Mouse (Mus musculus): ENCODE measurements at regions not wholly inside any gene's neighbourhood (a gene's known extent, or its start where the extent isn't known, plus 50 kb on each side); places are given as distances from the start of the nearest gene placed in this dataset.

DNA sequence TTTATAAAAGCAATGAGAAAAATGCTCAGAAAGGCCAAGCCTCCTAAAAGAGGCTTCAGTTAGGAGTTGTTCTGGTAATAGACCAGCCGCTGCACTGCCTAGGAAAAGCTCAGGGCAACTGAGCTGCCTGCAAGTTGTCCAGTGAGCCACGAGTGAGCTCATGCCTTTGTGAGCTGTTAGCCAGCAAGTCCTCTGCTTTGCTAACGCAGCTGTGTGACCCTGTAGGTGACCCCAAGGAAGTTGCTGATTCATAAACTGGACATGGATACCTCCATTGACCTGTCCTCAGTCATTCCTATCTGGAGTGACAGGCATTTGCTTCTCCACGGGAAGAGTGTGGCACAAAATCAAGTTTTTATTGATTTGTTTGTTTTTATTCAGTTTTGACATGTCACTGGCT is 748.2 kb downstream of the Tpm3-rs7 start:
- Histone ChIP-seq H3K79me2 (ENCODE audit: control insufficient read depth, insufficient read depth, low read length) (no peaks in the 10 kb centered on the region), H3K9ac (ENCODE audit: low read depth, low read length) (no peak overlapping the region), H3K36me3 (ENCODE audit: control insufficient read depth, insufficient read depth, low read length) (no peaks in the 10 kb centered on the region), H3K27me3 (ENCODE audit: control insufficient read depth, insufficient read depth, low read length) (no peaks in the 10 kb centered on the region), H3K4me1 (ENCODE audit: control insufficient read depth, insufficient read depth, low read length) (no peaks in the 10 kb centered on the region), H3K4me3 (ENCODE audit: insufficient read depth, low read depth, low read length) (no peak overlapping the region), H3K27ac (replicated peaks; ENCODE audit: insufficient read depth, low read depth, low read length) (no peak overlapping the region)
- TF ChIP-seq CTCF (IDR thresholded peaks at IDR 0.05; ENCODE audit: low read depth, low read length), result no peak
- no peak for TF ChIP-seq POLR2A (IDR thresholded peaks at IDR 0.05; ENCODE audit: extremely low read depth, insufficient read depth, low read length)
- 9% methylated on average over 4 of the region's 4 CpGs for WGBS
- peak; percentile 100 for DNase-seq (ENCODE audit: extremely low read depth, low read depth, low spot score)

DNA sequence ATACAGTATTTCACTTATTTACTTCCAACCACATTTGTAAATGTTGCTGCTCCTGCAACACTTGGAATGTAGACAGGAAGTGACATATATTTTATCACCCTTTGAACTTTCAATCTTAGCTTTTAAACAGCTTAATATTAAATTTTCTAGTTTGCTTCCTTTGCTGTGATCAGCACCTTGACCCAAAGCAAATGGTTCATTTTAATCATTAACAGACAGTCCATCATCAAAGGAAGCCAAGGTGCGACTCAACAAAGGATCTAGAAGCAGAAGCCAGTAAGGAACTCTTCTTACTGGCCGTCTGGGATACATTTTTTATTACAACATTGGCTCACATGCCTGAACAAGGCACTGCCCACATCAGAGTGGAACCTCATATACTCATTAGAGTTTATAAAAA is 758.8 kb downstream of the Tpm3-rs7 start:
- Histone ChIP-seq H3K27ac (replicated peaks; ENCODE audit: insufficient read depth, low read depth, low read length) (peak overlapping the region; percentile 84), H3K4me3 (ENCODE audit: insufficient read depth, low read depth, low read length) (no peak overlapping the region), H3K79me2 (ENCODE audit: control insufficient read depth, insufficient read depth, low read length) (no peaks in the 10 kb centered on the region), H3K9ac (ENCODE audit: low read depth, low read length) (no peak overlapping the region), H3K4me1 (ENCODE audit: control insufficient read depth, insufficient read depth, low read length) (peaks cover 7% of the 10 kb centered on the region), H3K36me3 (ENCODE audit: control insufficient read depth, insufficient read depth, low read length) (no peaks in the 10 kb centered on the region), H3K27me3 (ENCODE audit: control insufficient read depth, insufficient read depth, low read length) (no peaks in the 10 kb centered on the region)
- 9% methylated on average over 2 of the region's 2 CpGs for WGBS
- peak; percentile 79 for DNase-seq (ENCODE audit: extremely low read depth, low read depth, low spot score)
- no peak for TF ChIP-seq CTCF (IDR thresholded peaks at IDR 0.05; ENCODE audit: low read depth, low read length)
- no peak for TF ChIP-seq POLR2A (IDR thresholded peaks at IDR 0.05; ENCODE audit: extremely low read depth, insufficient read depth, low read length)

DNA sequence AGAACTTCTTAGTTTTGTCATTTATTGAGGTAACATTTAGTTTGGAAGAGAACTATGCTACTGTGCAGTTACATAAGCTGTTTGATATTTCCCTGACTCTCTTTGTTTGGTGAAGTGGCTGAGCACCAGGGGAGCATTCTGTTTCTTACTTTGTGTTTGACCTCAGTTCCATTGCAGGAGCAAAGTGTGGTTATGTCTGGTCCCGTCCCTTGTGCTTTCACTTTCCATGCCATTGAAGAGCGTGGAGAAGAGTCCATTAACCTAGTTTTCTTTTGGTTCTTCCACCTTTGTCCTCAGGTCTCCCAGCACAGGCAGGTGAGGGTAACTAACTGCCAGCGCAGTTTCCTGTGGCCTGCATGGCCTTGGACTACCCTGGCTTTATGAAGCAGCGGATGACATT is 759.6 kb downstream of the Tpm3-rs7 start:
- Histone ChIP-seq H3K4me1 (ENCODE audit: control insufficient read depth, insufficient read depth, low read length) (peaks cover 7% of the 10 kb centered on the region), H3K36me3 (ENCODE audit: control insufficient read depth, insufficient read depth, low read length) (no peaks in the 10 kb centered on the region), H3K79me2 (ENCODE audit: control insufficient read depth, insufficient read depth, low read length) (no peaks in the 10 kb centered on the region), H3K4me3 (ENCODE audit: insufficient read depth, low read depth, low read length) (no peak overlapping the region), H3K27me3 (ENCODE audit: control insufficient read depth, insufficient read depth, low read length) (no peaks in the 10 kb centered on the region), H3K27ac (replicated peaks; ENCODE audit: insufficient read depth, low read depth, low read length) (peak overlapping the region; percentile 36), H3K9ac (ENCODE audit: low read depth, low read length) (no peak overlapping the region)
- 21% methylated on average over 4 of the region's 4 CpGs for WGBS
- no peak for TF ChIP-seq POLR2A (IDR thresholded peaks at IDR 0.05; ENCODE audit: extremely low read depth, insufficient read depth, low read length)
- no peak for TF ChIP-seq CTCF (IDR thresholded peaks at IDR 0.05; ENCODE audit: low read depth, low read length)
- peak; percentile 91 for DNase-seq (ENCODE audit: extremely low read depth, low read depth, low spot score)

DNA sequence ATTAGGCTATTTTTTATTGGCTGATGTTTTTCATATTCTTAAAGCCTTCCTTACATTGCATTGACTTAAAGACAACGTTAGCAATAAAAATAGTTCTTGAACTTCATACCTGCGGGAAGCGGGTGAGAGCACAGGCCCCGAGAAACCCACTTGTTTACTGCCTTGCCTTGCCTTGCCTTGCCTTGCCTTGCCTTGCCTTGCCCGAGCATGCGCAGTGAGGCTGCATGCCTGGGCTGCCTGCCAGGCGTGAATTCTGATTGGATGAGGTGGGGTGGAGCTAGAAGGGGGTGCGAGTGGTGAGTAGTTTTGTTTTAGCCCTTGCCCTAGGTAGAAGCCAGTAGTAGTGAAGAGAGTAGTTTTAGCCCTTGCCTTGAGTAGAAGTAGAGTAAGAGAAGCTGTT is 792.4 kb downstream of the Tpm3-rs7 start:
- no peak for DNase-seq (ENCODE audit: extremely low read depth, low read depth, low spot score)
- Histone ChIP-seq H3K9ac (ENCODE audit: low read depth, low read length) (no peak overlapping the region), H3K27me3 (ENCODE audit: control insufficient read depth, insufficient read depth, low read length) (no peaks in the 10 kb centered on the region), H3K36me3 (ENCODE audit: control insufficient read depth, insufficient read depth, low read length) (no peaks in the 10 kb centered on the region), H3K4me1 (ENCODE audit: control insufficient read depth, insufficient read depth, low read length) (no peaks in the 10 kb centered on the region), H3K79me2 (ENCODE audit: control insufficient read depth, insufficient read depth, low read length) (no peaks in the 10 kb centered on the region), H3K4me3 (ENCODE audit: insufficient read depth, low read depth, low read length) (no peak overlapping the region), H3K27ac (replicated peaks; ENCODE audit: insufficient read depth, low read depth, low read length) (no peak overlapping the region)
- 75% methylated on average over 8 of the region's 8 CpGs for WGBS
- TF ChIP-seq POLR2A (IDR thresholded peaks at IDR 0.05; ENCODE audit: extremely low read depth, insufficient read depth, low read length) (no peak), CTCF (IDR thresholded peaks at IDR 0.05; ENCODE audit: low read depth, low read length) (no peak)

DNA sequence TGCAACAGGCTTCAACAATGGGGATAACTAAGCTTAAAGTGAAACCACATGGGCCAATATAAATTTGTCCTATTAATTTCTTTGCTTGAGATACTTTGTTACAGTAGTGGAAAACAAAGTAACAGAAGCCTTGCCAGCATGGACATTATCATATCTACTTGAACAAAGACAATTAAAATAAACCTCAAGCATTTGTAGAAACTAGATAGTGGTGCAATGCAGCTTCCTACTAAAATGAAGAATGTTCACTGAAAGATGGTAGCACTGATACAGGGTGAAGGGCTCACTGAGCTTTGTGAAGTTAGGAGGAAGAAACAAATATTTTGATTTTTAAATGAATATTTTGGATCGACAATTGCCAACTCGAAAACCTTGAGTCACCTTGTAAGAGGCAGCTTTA is 814.1 kb downstream of the Tpm3-rs7 start:
- Histone ChIP-seq H3K27me3 (ENCODE audit: control insufficient read depth, insufficient read depth, low read length) (no peaks in the 10 kb centered on the region), H3K79me2 (ENCODE audit: control insufficient read depth, insufficient read depth, low read length) (no peaks in the 10 kb centered on the region), H3K9ac (ENCODE audit: low read depth, low read length) (no peak overlapping the region), H3K27ac (replicated peaks; ENCODE audit: insufficient read depth, low read depth, low read length) (no peak overlapping the region), H3K4me1 (ENCODE audit: control insufficient read depth, insufficient read depth, low read length) (no peaks in the 10 kb centered on the region), H3K36me3 (ENCODE audit: control insufficient read depth, insufficient read depth, low read length) (no peaks in the 10 kb centered on the region), H3K4me3 (ENCODE audit: insufficient read depth, low read depth, low read length) (no peak overlapping the region)
- 87% methylated on average over 2 of the region's 2 CpGs for WGBS
- TF ChIP-seq POLR2A (IDR thresholded peaks at IDR 0.05; ENCODE audit: extremely low read depth, insufficient read depth, low read length), result no peak
- TF ChIP-seq CTCF (IDR thresholded peaks at IDR 0.05; ENCODE audit: low read depth, low read length), result no peak
- DNase-seq (ENCODE audit: extremely low read depth, low read depth, low spot score), result no peak

DNA sequence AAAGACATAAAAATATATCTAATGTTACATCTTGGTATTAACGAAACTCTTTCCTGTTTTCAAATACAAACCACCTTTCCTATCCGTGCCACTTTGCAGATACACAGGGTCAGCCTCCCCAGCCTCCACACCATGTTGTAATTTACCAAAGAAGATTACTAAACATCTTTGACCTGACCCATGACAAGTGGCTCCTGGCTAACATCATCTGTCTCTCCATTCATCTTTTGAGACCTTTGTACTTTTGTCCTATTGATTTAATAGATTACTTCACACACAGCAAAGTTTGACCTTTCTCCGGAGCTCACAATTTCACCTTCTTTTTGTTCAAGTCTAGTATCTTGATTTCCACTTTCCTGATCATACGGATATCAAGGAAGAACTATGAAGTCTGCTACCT is 851.6 kb downstream of the Tpm3-rs7 start:
- no peaks in the 10 kb centered on the region for H3K36me3 ChIP-seq (ENCODE audit: control insufficient read depth, insufficient read depth, low read length)
- H3K4me3 ChIP-seq (ENCODE audit: insufficient read depth, low read depth, low read length), result no peak overlapping the region
- no peak overlapping the region for H3K9ac ChIP-seq (ENCODE audit: low read depth, low read length)
- no peaks in the 10 kb centered on the region for H3K79me2 ChIP-seq (ENCODE audit: control insufficient read depth, insufficient read depth, low read length)
- H3K27ac ChIP-seq (replicated peaks; ENCODE audit: insufficient read depth, low read depth, low read length), result no peak overlapping the region
- DNase-seq (ENCODE audit: extremely low read depth, low read depth, low spot score), result peak; percentile 97
- 20% methylated on average over 4 of the region's 4 CpGs for WGBS
- H3K4me1 ChIP-seq (ENCODE audit: control insufficient read depth, insufficient read depth, low read length), result peaks cover 6% of the 10 kb centered on the region; the same call in 1 of the 2 replicates
- H3K27me3 ChIP-seq (ENCODE audit: control insufficient read depth, insufficient read depth, low read length), result no peaks in the 10 kb centered on the region
- TF ChIP-seq POLR2A (IDR thresholded peaks at IDR 0.05; ENCODE audit: extremely low read depth, insufficient read depth, low read length), result no peak
- TF ChIP-seq CTCF (IDR thresholded peaks at IDR 0.05; ENCODE audit: low read depth, low read length), result no peak
